Mouse (Mus musculus) small intestine, adult 2 months (tissue): ENCODE measurements around the gene Kcnn3.

Experiments used
- CTCF ChIP-seq: fragments of 200-500 bp; IDR thresholded peaks from 2 replicates; pipeline ENCODE4 v1.5.1; 2012; ENCODE audit warnings: low read depth, mild to moderate bottlenecking, control low read depth, inconsistent platforms, low read length, moderate library complexity, mixed read lengths; ENCODE audit not compliant: insufficient replicate concordance, insufficient read length; ENCODE audit errors: extremely low read depth
- POLR2A ChIP-seq: fragments of 200-500 bp; IDR thresholded peaks from 2 replicates; pipeline ENCODE4 v1.6.1; 2012; ENCODE audit warnings: low read depth, mild to moderate bottlenecking, control low read depth, inconsistent platforms, low read length, moderate library complexity

- no peak for TF ChIP-seq POLR2A
- TF ChIP-seq CTCF: no peak
Observed at GRCm38 (mm10) chr3:89482249-89482648, 37.7 kb upstream of the Kcnn3 start.
